Mouse (Mus musculus): ENCODE data around the gene Kcnj1.

The Kcnj1 gene

DNA sequence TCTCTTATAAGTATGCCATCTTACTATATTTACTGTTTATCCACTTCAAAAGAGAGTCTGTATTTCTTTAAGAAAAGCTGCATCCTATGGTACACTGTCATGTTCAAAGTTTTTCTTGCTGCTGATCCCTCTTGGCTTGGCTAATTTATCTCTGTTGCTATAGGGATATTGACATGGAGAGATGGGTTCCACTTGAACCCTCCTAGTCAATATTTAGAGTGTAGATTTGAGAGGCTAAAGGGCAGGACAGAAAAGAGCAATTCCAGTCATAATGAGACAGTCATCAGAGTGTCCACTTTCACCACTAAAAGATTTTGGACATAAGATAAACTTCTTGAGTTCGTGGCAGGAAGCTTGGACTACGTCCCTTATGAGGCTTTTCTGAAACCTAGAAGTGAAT is 27.9 kb downstream of the Kcnj1 start:
- no peak for DNase-seq (ENCODE audit: low spot score in 2 of 2)

DNA sequence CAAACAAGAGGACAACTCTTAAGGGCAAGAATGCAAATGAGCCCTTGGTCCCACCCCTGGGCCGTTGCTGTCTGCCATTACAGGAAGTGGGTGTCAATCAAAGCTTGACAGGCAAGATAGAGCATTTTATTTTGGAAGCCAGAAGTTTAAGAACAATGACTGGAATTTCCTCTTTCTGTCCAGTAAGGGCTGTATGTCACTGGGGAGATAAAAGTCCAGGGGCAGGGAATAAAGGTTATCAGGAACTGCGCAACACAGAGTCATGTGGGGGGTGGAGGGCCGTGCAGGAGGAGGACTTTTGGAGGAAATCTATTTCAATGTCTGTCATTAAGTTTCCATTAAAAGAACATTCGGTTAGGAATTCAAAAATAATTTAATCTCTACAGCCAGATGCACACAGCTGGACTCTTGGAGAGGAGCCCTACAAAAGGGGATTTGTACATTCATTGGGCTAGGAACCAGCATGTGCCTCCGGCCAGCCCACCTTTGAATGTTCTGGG is 28.4 kb downstream of the Kcnj1 start:
- DNase-seq (ENCODE audit: low spot score in 2 of 2) = no peak

DNA sequence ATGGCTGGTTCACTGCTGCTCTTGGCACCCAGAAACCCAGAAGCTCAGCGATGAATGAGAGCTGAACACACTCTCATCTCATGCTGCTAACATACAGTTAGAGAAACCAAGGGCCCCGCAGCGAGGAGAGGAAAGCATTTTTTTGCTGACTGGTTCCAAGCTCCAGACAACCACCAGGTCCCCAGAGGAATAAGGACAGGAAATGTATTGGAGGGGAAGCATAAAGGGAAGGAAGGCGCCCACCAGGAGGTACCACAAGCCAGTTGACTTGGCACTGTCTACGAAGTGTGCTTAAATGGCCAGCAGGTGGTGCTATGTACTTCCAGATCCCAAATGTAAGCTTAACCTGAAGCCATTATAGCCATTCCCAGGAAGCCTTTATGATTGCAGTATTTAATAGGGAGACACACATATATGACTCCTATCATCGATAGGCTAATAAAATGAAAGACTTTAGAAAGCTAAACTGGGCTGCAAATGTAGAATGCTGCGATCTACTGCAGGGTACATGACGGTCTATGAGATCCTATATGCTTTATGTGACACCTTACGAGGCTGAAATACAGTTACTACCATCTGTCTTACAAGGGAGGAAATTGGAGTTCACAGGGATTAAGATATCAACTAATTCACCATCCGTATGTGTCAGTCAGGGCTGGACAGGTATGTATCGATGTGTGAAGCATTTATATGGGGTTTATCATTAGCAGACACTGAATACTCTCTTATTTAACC is 33.1 kb downstream of the Kcnj1 start:
- peak; percentile 56 to 57 for DNase-seq (ENCODE audit: low spot score in 2 of 2)

DNA sequence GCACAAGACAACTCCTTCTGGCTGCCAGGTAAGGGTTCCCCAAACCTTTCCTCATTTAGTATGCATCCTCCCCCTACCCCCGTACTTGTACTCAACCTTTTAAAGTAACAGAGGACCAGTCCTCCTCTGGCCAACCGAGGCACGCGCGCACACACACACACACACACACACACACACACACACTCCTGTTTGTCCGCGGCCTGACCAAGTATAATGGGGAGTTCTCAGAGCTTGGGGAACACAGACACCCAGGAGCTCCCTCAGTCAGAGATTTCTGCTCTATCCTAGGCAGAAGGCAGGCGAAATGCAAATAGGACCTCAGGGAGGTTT is 36.4 kb downstream of the Kcnj1 start:
- DNase-seq (ENCODE audit: low spot score in 2 of 2) = no peak

DNA sequence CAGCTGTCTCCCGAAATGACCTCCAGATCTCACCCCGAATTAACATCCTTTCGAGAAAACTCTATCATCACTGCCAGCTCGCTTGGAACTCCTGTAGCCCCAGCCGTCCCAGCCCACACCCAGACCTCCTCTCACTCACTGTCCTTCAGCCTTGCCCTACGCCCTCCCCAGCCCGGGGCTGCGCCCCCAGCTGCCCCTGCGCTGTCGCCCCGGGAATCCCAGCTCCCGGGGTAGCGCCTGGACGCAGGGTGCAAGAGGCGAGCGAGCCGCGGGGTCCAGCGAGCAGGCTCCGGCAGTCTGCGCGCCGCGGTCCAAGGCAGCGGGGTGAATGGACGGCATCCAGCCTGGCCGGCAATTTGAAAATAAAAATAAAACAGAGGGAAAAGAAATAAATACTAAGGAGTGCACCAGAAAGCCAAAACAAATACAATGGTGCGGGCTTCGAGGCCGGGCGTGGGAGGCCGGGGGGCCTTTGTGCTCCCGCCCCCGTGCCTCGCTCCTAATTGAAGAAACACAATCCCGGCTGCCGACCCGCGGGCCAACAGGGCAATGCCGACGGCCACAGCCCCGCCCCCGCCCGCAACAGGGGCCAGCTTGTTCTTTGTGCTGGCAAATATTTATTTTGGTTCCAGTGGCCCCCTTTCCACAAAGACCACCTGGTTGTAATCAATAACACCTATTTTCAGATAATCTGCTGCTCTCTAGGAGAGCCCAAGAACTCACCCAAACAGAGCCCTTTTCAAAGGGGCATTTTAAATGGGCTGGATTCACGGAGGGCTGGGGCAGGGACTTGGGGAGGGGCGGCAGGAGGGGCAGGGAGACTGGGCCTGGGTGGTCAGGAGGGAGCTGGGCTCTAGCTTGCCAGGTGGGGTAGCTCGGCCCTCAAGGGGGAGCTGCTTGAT is 37.0 kb downstream of the Kcnj1 start:
- no peak for DNase-seq (ENCODE audit: low spot score in 2 of 2)

DNA sequence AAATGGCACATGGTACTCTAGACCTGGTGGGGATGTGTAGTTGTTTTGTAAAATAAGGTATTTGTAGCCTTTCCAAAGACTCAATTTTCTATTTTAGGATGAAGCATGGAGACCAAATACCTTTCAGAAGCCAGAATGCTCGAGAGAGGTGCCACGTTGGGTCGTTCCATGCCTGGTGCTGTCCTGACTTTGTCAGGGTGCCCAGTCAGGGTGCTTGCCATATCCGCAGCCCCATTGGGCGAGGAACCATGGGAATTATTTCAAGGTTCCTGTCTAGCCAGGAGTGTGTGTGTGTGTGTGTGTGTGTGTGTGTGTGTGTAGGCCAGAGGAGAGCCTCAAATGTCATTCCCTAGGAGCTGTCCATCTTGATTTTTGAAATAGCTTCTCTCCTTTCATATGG is 38.4 kb downstream of the Kcnj1 start:
- no peak for DNase-seq (ENCODE audit: low spot score in 2 of 2)

DNA sequence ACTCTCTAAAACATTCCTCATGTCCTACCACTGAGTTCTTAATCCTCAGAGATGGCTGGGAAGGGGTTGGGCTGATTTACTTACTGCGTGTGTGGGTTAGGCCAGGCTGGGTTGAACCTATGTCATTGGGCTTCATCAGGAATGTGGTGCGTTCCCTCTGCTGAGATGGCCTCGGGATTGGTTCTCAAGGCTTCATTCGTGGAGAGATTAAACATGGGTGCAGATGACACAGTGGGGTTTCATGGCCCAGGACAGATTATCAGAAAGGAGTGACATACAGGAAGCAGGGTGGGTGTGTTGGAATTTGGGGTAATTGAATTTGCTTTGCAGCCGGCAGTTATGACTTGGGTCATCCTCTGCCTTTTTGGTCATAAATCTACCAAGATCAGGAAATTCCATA is 39.2 kb downstream of the Kcnj1 start:
- no peak for DNase-seq (ENCODE audit: low spot score in 2 of 2)

DNA sequence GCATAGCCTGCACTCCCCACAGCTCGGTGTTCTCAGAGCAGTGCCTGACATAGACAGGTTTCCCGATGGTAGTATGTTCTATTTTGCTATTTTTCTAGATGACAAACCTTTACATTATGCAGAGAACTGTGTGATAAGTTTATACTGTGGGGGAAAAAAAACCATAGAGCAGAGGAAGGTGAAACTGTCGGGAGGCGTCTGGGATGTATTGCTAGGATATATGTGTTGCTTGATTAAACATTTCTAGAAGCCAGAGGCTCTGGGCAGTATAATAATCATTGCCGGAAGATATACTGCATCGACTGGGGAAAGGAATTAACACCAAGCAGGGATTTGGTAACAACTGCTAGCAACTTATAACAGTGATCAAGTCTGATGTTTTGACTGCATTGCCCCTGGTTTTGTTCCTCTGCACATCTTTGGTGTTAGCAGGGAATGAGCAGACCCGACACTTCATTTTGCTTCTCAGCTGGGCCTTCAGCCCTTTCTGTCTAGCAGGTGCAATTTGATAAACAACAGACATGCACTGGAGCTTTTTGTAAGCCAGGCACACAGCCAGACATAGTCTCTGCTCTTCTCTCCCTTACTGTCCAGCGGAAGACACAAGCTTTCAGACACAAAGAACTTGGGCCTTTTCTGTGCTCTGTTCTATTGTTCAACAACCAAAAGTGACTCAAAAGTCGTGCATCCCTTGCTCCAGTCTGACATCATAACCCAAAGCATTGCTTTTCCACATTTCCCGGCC is 40.7 kb downstream of the Kcnj1 start:
- no peak for DNase-seq (ENCODE audit: low spot score in 2 of 2)

DNA sequence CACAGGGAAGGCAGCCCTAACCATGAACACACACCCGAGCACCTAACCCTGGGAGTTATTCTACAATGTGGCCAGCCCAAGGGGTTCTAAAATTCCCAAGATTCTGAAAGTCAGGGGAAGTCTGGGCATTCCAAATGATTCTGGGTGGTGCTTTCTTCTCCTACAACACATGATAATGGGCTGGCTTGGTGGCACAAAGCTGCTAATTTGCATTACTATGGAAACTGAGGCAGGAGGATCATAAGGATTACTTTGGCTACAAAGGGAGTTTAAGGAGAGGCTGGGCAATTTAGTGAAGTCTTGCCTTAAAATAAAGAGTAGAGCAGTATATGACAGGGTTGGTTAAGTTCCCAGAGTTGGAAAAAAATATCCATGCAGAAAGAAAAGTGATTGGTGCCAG is 42.7 kb downstream of the Kcnj1 start:
- DNase-seq (ENCODE audit: low spot score in 2 of 2) = no peak

DNA sequence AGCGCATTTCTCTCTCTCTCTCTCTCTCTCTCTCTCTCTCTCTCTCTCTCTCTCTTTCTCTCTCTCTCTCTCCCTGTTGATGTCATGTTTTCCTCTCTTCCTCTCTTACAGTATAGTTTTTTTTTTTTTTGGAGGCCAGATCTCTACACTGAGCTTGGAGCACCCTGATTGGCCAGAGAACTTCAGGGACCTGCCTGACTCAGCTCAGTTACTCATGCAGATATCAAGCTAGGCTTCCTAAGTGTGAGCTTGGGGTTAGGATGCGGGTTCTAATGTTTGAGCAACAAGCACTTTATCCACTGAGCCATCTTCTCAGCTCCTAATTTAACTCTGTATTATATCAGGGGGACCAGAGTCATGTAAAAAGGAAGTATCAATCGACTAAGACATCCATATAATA is 43.7 kb downstream of the Kcnj1 start:
- DNase-seq (ENCODE audit: low spot score in 2 of 2) = no peak

DNA sequence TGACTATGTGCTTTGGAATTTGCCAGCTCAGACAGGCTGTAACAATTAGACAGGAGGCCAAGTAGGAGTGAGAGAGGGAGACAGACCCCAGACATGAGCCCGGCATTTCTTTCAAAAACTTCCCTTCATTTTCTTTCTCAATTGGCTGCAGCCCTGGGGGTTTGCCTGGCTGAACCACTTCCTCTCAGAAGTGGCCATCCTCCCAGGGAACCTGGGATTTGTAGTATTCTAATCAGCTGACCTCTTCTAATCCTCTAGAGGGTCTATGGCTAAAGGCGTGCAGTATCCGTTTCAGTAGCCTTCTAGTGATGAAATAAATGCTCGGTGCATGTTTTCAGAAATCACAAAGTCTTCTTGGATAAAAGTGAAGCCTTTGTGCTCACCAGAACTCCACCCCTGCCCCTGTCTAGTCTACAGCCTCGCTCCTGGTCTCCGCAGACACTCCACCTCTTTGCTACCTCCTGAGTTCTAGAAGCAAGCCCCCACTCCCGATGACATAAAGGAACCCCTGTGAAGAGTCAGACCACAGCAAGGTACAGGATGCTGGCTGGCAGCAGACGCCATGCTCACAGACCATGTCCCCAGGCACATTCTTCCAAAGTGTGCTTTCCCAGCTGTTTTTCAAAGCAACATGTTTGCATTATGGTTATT is 45.3 kb downstream of the Kcnj1 start:
- no peak for DNase-seq (ENCODE audit: low spot score in 2 of 2)

DNA sequence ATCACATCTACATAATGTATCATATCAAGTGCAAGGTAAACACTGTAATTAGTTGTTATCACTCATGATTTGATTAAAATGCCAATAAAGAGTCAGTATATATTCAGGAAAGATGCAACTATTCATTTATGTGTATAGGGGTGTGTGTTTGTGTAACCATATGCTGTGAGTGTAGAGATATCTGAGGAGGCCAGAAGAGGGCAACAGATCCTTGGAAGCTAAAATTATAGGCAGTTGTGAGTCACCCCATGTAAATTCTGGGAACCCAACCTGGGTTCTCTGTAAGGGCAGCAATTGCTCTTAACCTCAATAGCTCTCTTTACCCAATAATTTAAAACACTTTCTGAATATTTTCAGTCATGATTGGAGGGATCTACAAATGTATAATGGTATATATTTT is 48.4 kb downstream of the Kcnj1 start:
- no peak for DNase-seq (ENCODE audit: low spot score in 2 of 2)

DNA sequence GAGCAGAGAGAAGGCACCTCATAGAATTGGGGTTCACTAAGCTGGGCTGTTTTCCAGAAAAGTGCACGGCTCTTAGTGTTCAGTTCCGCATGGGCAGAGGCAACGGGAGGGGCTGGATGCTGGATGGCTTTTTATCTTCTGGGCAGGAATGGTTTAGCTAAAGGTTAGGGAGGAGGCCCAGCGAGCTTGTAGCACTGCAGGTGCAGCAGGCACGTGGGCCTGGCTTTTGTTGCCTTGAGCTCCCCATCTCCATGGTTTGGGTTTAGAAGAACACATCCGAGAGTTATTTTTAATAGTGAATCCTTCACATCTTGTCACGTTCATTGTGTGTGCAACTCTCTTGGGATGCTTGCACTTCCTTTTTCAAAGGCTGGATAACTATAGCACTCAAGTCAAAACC is 53.0 kb downstream of the Kcnj1 start:
- DNase-seq (ENCODE audit: low spot score in 2 of 2) = no peak

DNA sequence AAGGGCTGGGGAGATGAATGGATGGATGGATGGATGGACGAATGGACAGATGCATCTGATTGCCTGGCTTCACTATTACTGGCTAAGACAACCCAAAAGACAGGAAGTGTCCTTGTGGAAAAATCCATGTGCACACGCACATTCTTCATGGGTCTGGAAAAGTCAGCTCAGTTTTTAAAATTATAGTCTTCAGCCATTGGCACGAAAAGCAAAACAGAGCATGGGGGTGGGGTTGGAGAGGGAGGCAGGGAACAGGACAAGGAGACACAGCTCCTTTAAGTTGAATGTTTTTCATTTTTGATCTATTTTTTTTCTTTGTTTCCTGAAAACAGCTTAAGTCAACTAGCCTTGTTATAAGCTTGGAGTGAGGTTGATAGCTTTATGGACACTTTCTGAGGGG is 58.8 kb downstream of the Kcnj1 start:
- no peak for DNase-seq (ENCODE audit: low spot score in 2 of 2)

DNA sequence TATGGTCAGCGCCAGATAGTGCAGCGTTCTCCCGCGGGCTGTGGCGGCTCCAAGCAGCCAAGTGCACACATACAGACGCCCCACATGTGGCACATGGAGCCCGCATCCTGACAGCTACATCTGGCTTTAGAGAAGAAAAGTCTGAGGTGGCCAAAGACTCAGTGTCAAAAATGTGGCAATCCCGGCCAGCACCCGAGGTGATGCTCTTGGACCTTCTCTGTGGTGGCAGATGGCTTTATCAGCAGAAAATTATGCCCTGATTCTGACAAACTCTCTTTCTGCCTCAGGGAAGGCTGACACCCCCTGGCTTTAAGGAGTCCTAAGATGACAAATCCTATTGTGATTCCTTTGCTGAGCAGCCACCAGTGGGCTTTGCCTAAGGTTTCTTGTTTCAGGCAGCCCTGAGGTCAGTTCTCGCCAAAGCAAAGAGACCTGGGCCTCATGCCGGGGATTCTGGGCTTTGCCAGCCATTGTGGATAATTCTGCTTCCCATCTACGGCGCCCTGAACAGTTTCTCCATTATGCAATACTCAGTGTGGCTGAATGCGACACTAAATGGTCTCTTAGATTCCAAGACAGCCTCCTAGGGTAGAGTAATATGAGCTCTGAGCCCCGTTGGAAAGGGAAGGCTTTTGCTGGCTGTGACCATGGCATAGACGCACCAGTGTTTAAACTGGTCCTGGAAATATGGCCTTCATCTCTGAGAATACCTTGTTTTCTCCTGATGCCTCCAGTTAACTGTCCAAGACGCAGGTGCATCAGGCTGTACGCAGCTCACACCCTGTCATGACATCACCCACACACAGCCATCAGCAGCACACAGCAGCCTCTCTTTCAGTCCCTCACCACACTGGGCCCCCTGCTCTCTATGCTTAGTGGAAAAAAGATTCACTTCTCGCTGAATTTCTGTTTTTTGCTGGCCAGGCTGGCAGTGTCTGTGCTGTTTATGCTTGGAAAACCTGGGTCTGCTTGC is 62.2 kb downstream of the Kcnj1 start:
- DNase-seq (ENCODE audit: low spot score in 2 of 2) = peak in 1 of 2 experiments; percentile 12

DNA sequence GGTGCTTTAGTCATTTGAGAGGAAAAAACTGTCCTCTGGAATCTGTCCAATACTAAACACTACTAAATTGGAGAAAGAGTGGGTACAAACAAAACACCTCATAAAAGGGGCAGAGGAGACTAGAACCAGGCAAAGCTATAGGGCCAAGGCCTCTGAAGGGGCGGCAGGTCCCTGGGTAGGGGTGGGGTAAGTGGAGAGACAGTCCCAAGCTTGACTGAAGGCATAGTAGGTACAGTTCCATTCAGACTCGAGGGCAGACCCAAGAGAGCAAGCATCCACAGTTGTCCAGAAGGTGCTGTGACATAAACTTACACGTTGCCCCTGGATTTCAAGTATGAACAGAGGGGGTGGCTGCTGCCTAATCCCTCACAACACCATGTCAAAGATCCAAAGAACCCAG is 70.8 kb downstream of the Kcnj1 start:
- no peak for DNase-seq (ENCODE audit: low spot score in 2 of 2)

DNA sequence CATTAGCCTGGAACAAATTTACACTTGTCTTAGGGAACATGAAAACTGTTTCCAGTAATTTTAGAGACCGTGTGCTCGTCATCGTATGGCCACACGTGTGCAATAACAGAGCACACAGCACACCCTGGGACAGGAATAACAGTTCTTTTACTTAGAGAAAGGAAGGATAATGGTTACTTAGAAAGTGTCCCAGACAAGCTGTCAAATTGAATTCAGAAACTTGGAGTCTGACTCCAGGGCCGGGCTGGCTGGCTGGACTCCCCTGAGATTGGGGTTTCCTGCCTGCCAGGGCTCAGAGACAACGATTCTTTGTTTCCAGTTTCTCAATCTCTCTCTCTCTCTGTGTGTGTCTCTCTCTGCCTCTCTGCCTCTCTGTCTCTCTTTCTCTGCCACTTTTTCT is 71.5 kb downstream of the Kcnj1 start:
- DNase-seq (ENCODE audit: low spot score in 2 of 2) = no peak

DNA sequence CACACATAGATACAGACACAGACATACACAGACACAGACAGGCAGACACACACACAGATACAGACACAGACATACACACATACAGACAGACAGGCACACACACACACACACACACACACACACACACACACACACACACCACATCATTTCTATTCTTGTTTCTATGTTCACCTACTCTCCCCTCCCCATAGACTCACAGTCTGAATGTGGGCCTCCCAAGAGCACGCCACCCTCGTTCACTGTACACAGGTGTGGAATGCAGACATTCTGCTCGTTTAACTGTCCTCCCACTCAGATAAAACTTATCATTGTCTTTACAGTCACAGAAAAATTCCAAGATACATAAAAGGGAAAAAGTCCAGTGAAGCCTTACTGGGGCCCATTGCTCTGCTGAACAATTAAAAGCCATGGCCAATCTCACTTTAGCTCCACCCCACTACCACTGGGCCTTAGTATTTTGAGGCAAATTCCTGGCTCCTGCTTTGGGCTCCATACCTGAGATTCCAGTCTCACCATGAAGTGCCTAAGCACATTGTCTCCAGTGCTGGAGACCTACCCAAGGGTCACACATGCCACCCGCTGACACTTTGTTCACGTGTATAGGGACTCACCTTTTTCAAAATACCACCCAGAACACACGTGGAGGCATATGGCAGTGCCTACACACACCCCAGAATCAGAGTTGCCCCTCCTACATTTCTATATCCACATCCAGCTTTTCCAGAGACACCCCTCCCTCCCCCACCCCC is 72.3 kb downstream of the Kcnj1 start:
- no peak for DNase-seq (ENCODE audit: low spot score in 2 of 2)

DNA sequence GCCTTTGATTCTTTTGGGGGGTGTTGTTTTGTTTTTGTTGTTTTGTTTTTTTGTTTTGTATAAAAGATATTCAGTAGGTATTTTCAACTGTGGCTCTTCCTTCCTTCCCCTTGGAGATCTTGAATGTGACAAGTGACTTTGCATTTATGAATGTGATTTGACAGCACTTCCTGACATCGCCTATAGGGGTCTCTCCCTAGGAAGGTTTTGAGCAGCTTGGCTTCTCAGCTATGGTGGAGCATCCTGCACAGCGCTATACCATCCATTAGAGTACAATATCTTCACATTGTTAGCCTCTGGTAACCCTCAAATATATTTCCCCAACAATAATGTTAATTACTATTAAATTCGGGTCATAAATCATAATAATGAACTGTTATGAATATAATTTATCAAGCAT is 73.5 kb downstream of the Kcnj1 start:
- DNase-seq (ENCODE audit: low spot score in 2 of 2) = no peak

DNA sequence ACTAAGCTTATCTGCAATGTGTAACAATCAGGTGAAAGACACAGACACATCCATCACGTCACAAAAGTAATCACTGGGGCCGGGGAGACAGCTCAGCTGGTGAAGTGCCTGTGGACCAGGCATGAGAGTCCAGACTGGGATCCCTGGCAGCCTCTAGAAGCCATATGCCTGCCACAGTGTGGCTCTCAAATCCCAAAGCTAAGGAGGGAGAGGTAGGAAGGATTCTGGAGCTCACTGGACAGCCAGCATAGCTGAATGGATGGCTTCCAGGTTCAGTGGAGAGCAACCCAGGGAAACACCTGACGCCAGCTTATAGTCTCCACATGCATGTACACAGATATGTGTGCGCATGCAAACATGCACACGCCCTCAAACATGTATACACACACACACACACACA is 76.5 kb downstream of the Kcnj1 start:
- DNase-seq (ENCODE audit: low spot score in 2 of 2) = no peak

Data from right cerebral cortex, postnatal 36 days (tissue).